Mouse (Mus musculus) midbrain, embryonic 15.5 days (tissue): ENCODE measurements around the gene Itga8. TPM values are rescaled to one million over a fixed set of nuclear protein-coding genes. Genes with fewer than 3 reads are reported as not detected.

Experiments
- polyA plus RNA-seq: library from polyadenylated mRNA; unstranded; fragments of >200 nt; fragmentation: Nextera tagmentation; extraction: Ambion mirVana; gene quantifications from 2 replicates; pipeline ENCODE4 v1.2.1, GENCODE M21; 2015

Gene Itga8
- polyA plus RNA-seq, 1 experiment from 2014 or later: 2.4 TPM

Other genes starting within 250 kb of the Itga8 start
- gene Mindy3, start 117.5 kb upstream of the Itga8 start, polyA plus RNA-seq: 47.3 and 48.8 TPM in 2 replicates